Mouse (Mus musculus) liver, adult 2 months (tissue): Measurements from ENCODE around the gene Syne2. TPM values are rescaled to one million over a fixed set of nuclear protein-coding genes. Genes with fewer than 3 reads are reported as not detected.

Experiments
- DNase-seq: peaks from one replicate; pipeline ENCODE4 v3.0.0-alpha.2; 2011; ENCODE audit warnings: low read depth, low spot score; ENCODE audit errors: extremely low read depth
- H3K27ac ChIP-seq: fragments of 200-500 bp; replicated peaks from 2 replicates; pipeline ENCODE4 v1.5.1; 2012; ENCODE audit warnings: low read depth, mild to moderate bottlenecking, control low read depth, inconsistent platforms, low read length; ENCODE audit not compliant: insufficient read depth
- H3K27me3 ChIP-seq: fragments of 200-500 bp; 2 replicates; pipeline ENCODE4 v1.6.1; 2012; ENCODE audit warnings: mild to moderate bottlenecking, moderate library complexity, low read length, inconsistent platforms; ENCODE audit not compliant: control insufficient read depth, insufficient read depth
- H3K36me3 ChIP-seq: fragments of 200-500 bp; 2 replicates; pipeline ENCODE4 v1.6.1; 2012; ENCODE audit warnings: low read length, inconsistent platforms; ENCODE audit not compliant: control insufficient read depth, insufficient read depth
- H3K4me1 ChIP-seq: fragments of 200-500 bp; 2 replicates; pipeline ENCODE4 v1.6.1; 2011; ENCODE audit warnings: low read length; ENCODE audit not compliant: control insufficient read depth, insufficient read depth
- H3K4me3 ChIP-seq: fragments of 200-500 bp; 2 replicates; pipeline ENCODE4 v1.5.1; 2011; ENCODE audit warnings: low read depth, mild to moderate bottlenecking, control low read depth, low read length, moderate library complexity; ENCODE audit not compliant: insufficient read depth
- H3K79me2 ChIP-seq: fragments of 200-500 bp; 2 replicates; pipeline ENCODE4 v1.6.1; 2012; ENCODE audit warnings: inconsistent platforms, mild to moderate bottlenecking, low read length, moderate library complexity; ENCODE audit not compliant: control insufficient read depth, insufficient read depth
- H3K9ac ChIP-seq: fragments of 200-500 bp; 2 replicates; pipeline ENCODE4 v1.6.1; 2012; ENCODE audit warnings: low read depth, mild to moderate bottlenecking, control low read depth, inconsistent platforms, low read length
- CTCF ChIP-seq: fragments of 200-500 bp; IDR thresholded peaks from 2 replicates; pipeline ENCODE4 v1.5.1; 2011; ENCODE audit warnings: low read depth, low read length, control low read depth
- POLR2A ChIP-seq: fragments of 200-500 bp; IDR thresholded peaks from 2 replicates; pipeline ENCODE4 v1.6.1; 2011; ENCODE audit warnings: low read length, control low read depth; ENCODE audit not compliant: insufficient read depth; ENCODE audit errors: extremely low read depth
- WGBS: fragments of 180-500 bp; shearing (Covaris S2); methylation state at CpG from one replicate; pipeline ENCODE4 v1.1.7; 2018; 5-methylcytosine and 5-hydroxymethylcytosine counted together
- polyA plus RNA-seq: library from polyadenylated mRNA; depleted of rRNA; stranded (reverse); fragments of >200 nt; gene quantifications from 2 replicates; pipeline ENCODE4 v1.2.3, GENCODE M21; 2012
- total RNA-seq: library from RNA; depleted of rRNA; stranded (reverse); fragments of >200 nt; gene quantifications from 2 replicates; pipeline ENCODE4 v1.2.3, GENCODE M21; 2014

The Syne2 gene
- total and polyA plus RNA-seq, 2 experiments, result 12.0 to 31.3 TPM

- H3K4me1 ChIP-seq, result no peaks in the 10 kb centered on the region
- H3K27me3 ChIP-seq, result no peaks in the 10 kb centered on the region
- no peak overlapping the region for H3K9ac ChIP-seq
- 94% methylated on average over 7 of the region's 7 CpGs for WGBS
- no peak for DNase-seq
- no peaks in the 10 kb centered on the region for H3K79me2 ChIP-seq
- peaks cover 40% of the 10 kb centered on the region for H3K36me3 ChIP-seq
- H3K4me3 ChIP-seq, result no peak overlapping the region
- no peak overlapping the region for H3K27ac ChIP-seq
- TF ChIP-seq CTCF, result no peak
- TF ChIP-seq POLR2A, result no peak
Observed at GRCm38 (mm10) chr12:75905304-75905703, 87.4 kb downstream of the Syne2 start.

GRCm38 (mm10) chr12:75908466-75908865 lies 90.5 kb downstream of the Syne2 start:
- H3K79me2 ChIP-seq, result no peaks in the 10 kb centered on the region
- TF ChIP-seq CTCF (no peak), POLR2A (no peak)
- no peak for DNase-seq
- H3K4me3 ChIP-seq, result no peak overlapping the region
- H3K9ac ChIP-seq, result no peak overlapping the region
- 67% methylated on average over 3 of the region's 3 CpGs for WGBS
- H3K27ac ChIP-seq, result no peak overlapping the region
- peaks cover 63% of the 10 kb centered on the region for H3K36me3 ChIP-seq
- H3K4me1 ChIP-seq, result no peaks in the 10 kb centered on the region
- no peaks in the 10 kb centered on the region for H3K27me3 ChIP-seq

- peaks cover 1% of the 10 kb centered on the region; the same call in 1 of the 2 replicates for H3K4me1 ChIP-seq
- 38% methylated on average over 5 of the region's 5 CpGs for WGBS
- H3K27me3 ChIP-seq, result no peaks in the 10 kb centered on the region
- no peaks in the 10 kb centered on the region for H3K79me2 ChIP-seq
- no peak overlapping the region for H3K4me3 ChIP-seq
- DNase-seq, result peak; percentile 71
- H3K36me3 ChIP-seq, result peaks cover 41% of the 10 kb centered on the region
- H3K27ac ChIP-seq, result no peak overlapping the region
- no peak overlapping the region for H3K9ac ChIP-seq
- no peak for TF ChIP-seq POLR2A
Observed at GRCm38 (mm10) chr12:75915694-75916093, 97.8 kb downstream of the Syne2 start.

DNA sequence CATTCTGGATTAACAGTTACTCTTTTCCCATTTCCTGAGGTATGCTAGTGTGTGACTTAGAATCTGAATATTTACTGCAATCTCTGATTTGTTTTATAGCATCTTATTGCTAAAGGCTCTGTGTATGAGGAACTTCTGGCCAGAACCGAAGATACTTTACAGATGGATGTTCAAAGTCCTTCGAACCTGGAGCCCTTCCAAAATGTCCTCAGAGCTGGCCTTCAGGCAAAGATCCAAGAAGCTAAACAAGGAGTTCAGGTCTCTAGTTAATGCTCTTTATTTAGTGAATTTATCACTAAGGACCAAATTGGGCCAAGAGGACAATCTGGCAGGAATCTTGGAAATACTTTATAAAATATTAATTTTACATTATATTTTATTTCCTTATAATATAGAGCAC lies 100.5 kb downstream of the Syne2 start:
- peaks cover 36% of the 10 kb centered on the region for H3K36me3 ChIP-seq
- no peaks in the 10 kb centered on the region for H3K79me2 ChIP-seq
- H3K4me1 ChIP-seq, result peaks cover 1% of the 10 kb centered on the region; the same call in 1 of the 2 replicates
- whole genome bisulfite sequencing, result 18% methylated on average over 2 of the region's 2 CpGs
- H3K9ac ChIP-seq, result no peak overlapping the region
- H3K27me3 ChIP-seq, result no peaks in the 10 kb centered on the region
- H3K27ac ChIP-seq, result no peak overlapping the region
- peak; percentile 80 for DNase-seq
- TF ChIP-seq POLR2A (no peak), CTCF (no peak)
- H3K4me3 ChIP-seq, result no peak overlapping the region

- no peak overlapping the region for H3K9ac ChIP-seq
- WGBS, result 89% methylated on average over 6 of the region's 6 CpGs
- no peaks in the 10 kb centered on the region for H3K27me3 ChIP-seq
- DNase-seq, result no peak
- no peak overlapping the region for H3K4me3 ChIP-seq
- no peaks in the 10 kb centered on the region for H3K79me2 ChIP-seq
- H3K36me3 ChIP-seq, result peaks cover 35% of the 10 kb centered on the region
- H3K27ac ChIP-seq, result no peak overlapping the region
- TF ChIP-seq CTCF (0 out of 2 replicates have a peak, but pooled peaks have one; percentile 5), POLR2A (no peak)
- peaks cover 1% of the 10 kb centered on the region; the same call in 1 of the 2 replicates for H3K4me1 ChIP-seq
Observed at GRCm38 (mm10) chr12:75918914-75919313, 101.0 kb downstream of the Syne2 start.

DNA sequence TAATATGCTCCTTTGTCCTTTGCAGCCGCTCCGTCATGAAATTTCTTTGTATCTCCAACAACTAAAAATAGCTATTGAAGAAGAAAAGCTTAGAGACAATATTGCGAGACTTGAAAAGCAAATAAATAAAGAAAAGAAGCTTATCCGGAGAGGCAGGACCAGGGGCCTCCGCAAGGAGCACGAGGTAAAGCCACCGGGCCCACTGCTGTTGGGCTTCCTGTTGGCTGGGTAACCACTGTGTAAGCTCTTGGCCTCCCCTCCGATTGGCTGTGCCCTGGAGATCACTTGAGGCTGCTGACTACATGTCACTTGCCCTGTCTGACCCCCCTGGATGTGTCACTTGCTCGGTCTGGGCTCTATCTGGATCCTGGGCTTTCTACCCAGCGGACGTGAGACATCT lies 105.0 kb downstream of the Syne2 start:
- DNase-seq, result no peak
- Histone ChIP-seq H3K4me1 (no peaks in the 10 kb centered on the region), H3K27ac (no peak overlapping the region), H3K4me3 (no peak overlapping the region), H3K36me3 (peaks cover 36% of the 10 kb centered on the region), H3K9ac (no peak overlapping the region), H3K27me3 (no peaks in the 10 kb centered on the region), H3K79me2 (no peaks in the 10 kb centered on the region)
- TF ChIP-seq CTCF, result no peak
- no peak for TF ChIP-seq POLR2A
- WGBS, result 75% methylated on average over 11 of the region's 11 CpGs
